Mouse (Mus musculus): ENCODE data around the gene Anks1.

DNA sequence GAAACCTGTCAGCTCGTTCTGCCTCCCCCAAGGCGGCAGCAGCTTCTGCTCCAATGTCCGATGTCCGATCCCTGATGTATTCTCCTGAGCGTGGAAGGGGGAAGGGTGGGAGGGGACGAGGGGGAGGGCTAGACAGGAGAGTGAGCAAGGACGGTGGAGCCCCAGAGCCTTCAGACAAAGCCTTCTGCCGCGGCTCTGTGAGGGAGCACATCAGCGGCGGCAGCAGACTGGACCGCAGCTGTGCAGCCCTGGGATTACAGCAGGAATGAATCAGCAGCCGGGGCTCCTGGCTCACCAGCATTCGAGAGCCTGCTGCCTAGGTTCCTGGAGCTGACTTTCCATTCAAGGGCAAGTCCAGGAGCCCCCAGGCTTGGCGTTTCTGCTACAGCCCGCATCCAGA is 131.5 kb downstream of the Anks1 start:
- TF ChIP-seq CTCF (conservative IDR thresholded peaks at IDR 0.05; ENCODE audit: low read length) = no peak
- TF ChIP-seq POU5F1 (IDR thresholded peaks at IDR 0.05; ENCODE audit: borderline replicate concordance, low read length) = no peak
- no peak for TF ChIP-seq NANOG (IDR thresholded peaks at IDR 0.05; ENCODE audit: borderline replicate concordance, low read length)

Data from E14TG2a.4 (cell line).